Mouse (Mus musculus) T-cell, adult 2 months (primary cell): Measurements from ENCODE around the gene Retn.
A peak's percentile ranks its signal among the peaks of the same experiment; 100 is the strongest.

Experiments
- DNase-seq: peaks from one replicate; pipeline ENCODE4 v3.0.0; 2022; ENCODE audit warnings: low spot score

Retn gene

GRCm38 (mm10) chr8:3660889-3661288, 5.3 kb downstream of the Retn start:
- no peak for DNase-seq

DNA sequence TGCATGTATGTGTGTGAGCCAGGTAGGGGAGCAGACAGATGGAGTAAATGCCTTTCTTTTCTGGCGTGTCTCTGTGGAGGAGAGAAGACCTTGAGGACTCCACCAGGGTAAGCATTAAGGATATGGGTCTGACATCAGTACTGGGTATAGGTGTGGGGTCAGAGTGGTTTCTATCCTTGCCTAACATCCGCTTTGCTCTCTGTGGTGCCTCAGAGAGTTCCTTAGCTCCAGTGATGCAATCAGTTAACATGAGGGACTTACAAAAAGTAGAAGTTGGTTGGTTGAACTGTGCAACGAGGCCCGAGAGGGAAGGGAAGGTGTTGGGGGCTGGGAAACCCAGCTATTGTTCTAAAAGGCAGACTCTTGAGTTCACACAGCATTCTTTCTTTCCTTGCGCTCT, 8.8 kb downstream of the Retn start:
- no peak for DNase-seq

DNA sequence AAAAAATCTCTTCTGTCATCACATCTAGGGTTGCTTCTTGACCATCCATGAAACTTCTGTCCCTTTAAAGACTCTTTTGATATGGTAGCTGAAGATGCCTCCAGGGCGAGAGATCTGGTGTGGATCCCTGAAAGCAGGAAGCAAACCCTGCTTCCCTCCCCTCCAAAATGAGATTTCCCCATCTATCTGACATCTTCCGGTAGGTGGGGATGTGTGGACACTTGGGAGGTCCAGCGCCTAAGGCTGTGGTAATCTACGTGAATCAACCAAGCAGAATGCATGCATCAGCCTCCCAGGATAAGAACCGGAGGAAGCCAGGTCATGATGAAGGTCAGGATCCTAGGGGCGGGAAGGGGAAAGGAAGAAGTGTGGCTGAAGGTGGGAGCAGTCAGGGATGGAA, 9.9 kb downstream of the Retn start, which contains the start of gene Mcemp1:
Gene Mcemp1, plus strand, starts transcription at position 248 of the 400 bp plus-strand sequence.
- DNase-seq = no peak

- peak; percentile 22 for DNase-seq
Observed at GRCm38 (mm10) chr8:3670388-3670787, 14.8 kb downstream of the Retn start.

GRCm38 (mm10) chr8:3671980-3672491, 16.5 kb downstream of the Retn start, which contains the start of gene Fcor:
Fcor (minus strand) TSS chr8:3672362.
- peak; percentile 82 for DNase-seq

- no peak for DNase-seq
Observed at GRCm38 (mm10) chr8:3674671-3675070, 19.1 kb downstream of the Retn start.

GRCm38 (mm10) chr8:3676131-3676992, 20.8 kb downstream of the Retn start, which contains the start of gene Trappc5:
Trappc5 (plus strand) TSS chr8:3676299.
- DNase-seq = peak; percentile 95

- no peak for DNase-seq
Observed at GRCm38 (mm10) chr8:3676993-3677579, 21.5 kb downstream of the Retn start.

GRCm38 (mm10) chr8:3678831-3679230, 23.3 kb downstream of the Retn start:
- no peak for DNase-seq

DNA sequence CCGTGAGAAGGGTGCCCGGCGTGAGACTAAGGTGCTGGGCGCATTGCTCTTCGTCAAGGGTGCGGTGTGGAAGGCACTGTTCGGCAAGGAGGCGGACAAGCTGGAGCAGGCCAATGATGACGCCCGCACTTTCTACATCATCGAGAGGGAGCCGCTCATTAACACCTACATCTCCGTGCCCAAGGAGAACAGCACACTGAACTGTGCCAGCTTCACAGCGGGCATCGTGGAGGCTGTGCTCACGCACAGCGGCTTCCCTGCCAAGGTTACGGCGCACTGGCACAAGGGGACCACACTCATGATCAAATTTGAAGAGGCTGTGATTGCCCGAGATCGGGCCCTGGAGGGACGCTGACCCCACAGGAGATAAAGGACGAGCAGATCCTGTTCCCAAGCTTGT, 23.7 kb downstream of the Retn start:
- no peak for DNase-seq

GRCm38 (mm10) chr8:3679656-3680055, 24.1 kb downstream of the Retn start:
- DNase-seq = no peak

DNA sequence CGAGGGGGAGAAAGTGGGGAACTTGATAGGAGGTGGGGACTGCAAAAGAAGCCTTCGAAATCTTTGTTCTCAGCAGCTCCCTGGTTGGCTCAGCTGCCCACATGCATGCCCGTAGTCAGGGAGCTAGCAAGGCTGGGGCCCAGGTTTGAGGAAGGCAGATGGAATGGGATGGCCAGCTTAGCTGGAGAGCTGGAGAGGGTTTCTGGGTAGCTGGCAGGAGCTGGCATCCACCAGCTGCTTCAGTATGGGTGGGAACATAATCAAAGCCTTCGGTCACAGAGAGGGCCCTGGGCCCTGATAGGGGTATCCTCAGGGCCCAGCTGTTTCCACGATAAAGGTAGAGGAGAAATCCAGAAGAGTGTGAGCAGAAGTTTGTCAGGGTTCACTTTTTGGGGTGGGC, 26.9 kb downstream of the Retn start:
- no peak for DNase-seq

DNA sequence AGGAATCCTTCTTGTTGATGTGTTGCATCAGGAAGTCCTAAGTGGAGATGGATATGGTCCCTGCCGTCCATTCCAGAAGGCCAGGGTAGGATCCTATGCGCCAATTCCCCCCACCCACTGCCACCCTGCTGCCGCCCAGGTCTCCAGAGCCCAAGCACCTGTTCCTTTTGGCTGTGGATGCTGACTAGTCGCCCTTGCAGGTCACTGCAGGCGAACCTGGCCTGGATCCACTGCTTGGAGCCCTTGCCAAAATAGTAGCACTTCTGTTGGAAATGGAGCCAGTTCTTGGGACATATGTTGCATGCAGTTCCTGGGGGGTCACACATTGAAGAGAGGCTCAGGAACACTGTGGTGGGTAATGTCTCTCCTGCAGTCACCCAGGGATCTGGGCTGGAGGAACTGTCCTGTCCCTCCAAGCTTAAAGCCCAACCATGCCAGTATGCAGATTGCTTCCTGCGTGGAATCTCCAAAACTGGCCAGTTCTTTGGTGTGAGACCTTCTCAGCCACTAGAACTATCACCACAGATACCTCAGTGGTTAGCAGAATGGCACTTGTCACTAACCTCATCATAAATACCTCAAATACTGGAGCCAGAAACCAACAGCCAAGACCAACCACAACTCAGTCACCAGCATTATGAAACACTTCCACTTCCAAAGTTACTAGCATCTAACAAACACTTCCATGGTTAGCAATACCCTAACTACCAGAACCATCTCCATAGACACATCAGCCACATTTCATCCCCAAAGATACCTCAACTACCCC, 28.0 kb downstream of the Retn start:
- DNase-seq = no peak

GRCm38 (mm10) chr8:3684530-3684929, 29.0 kb downstream of the Retn start:
- DNase-seq = no peak

DNA sequence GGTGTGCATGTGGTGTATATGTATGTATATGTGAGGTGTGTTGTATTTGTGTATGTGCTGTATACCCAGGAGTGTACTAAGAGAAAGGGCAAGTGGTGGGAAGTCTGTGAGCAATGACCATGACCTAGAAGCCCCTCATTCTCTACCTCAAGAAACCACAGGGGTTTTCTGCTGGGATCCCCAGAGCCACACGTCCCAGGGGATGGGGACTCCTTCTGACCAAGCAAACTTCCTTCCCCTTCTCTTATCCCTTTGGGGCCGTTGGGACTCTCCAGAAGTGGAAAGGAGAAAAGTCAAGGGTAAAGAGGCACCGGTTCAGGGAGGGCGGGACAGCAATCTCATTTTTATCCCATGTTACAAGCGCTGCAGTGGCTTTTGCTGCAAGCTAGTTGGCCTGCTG, 29.9 kb downstream of the Retn start:
- no peak for DNase-seq

DNA sequence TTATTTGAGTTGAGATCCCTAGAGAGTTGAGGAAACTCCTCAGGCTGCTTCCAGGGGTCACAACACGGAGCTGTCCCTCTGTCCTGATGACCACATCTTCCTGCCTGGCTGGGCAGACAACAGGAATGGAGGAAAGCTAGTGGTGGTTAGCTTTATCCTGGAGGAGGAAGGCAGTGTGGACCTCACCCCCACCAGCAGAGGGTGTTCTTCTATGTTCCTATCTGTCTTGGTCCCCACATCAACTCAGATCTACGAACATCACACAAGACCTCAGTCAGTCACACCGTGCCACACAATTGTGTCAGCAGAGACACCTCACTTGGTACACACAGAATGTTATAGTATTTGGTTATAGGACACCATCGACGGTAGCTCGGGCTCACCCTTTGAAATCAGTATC, 32.0 kb downstream of the Retn start:
- DNase-seq = no peak

GRCm38 (mm10) chr8:3690774-3691173, 35.2 kb downstream of the Retn start:
- no peak for DNase-seq

DNA sequence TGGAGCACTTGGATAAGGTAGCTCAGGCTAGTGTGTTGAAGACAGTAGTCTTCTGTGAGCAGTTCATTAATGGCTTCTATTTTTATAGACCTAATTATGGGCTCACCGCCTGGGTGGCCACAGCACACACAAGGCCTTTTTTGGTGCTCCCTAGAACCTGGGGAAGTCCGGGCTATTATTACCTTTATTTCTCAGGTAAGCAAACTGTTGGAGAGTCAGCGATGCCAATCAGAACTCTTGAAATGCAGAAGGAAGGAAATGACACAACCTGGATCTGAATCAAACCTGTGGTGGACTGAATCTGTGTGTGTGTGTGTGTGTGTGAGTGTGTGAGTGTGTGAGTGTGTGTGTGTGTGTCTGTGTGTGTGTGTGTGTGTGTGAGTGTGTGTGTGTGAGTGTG, 38.6 kb downstream of the Retn start, which contains the start of gene Fcer2a:
Gene Fcer2a, minus strand, starts transcription at position 55 of the 400 bp plus-strand sequence.
- DNase-seq = no peak

DNA sequence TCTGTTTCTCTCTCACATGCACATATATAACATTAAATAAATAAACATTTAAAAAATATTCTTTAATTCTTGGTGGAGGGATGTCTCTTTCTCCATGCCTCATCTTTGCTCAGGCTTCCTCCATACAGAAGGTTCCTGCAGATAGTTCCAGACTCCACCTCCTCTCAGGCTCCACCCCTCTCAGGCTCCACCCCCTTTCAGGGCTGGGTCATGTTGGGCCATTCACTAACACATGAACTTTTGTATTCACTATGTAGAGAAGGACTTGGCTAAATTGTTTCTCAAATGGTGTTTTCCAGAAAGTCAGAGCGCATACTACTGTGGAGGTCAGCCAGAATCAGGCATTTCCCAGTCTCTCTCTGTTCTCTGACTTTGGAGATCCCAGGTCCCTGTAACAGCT, 45.9 kb downstream of the Retn start:
- no peak for DNase-seq

DNA sequence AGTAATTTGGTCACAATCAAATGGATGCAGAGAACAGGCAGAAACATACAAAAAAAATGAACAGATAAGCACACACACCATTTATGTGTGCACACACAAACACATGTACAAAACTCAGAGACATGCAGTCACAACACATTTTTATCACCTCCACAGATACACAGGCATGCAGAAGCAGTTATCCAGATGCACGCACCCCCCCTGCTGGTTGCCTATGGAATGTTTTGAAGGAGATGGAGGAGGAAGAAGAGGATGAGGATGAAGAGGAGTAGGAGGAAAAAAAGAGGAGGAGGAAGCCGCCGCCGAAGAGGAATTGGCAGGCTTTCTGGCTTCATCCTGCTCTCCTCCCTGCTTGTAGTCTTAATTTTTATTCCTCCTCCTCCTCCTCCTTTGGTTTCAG, 50.1 kb downstream of the Retn start:
- no peak for DNase-seq

DNA sequence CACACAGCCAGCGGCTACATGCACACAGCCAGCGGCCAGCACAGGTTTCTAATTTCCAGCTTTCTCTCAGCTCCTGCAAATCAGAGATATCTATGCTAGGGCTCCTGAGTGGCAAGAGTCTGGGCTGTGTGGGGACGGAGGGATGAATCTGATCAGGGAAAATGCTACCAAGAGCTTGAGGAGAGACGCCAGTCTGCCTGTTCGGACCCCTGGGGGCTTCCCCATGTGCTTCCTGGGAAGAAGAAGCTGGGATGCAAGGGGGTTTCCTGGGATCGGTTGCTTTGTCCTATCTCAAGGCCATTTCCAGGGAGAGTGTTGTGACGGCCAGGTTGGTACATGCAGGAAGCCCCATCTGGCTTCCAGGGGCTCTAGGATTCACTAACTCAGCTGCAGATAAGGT, 52.0 kb downstream of the Retn start:
- DNase-seq = no peak
